Mouse (Mus musculus) brain, embryonic 18.5 days (tissue): Measurements from ENCODE around the gene Inpp5b.
"Not testable (repeated sequence)": the region's sequence is repeated elsewhere in the genome, so short reads cannot be mapped to it uniquely, and the experiment has no call there.

Experiments
- DNase-seq: peaks from one replicate; pipeline ENCODE4 v3.0.0-alpha.2; 2012; ENCODE audit warnings: low read depth, low spot score

Inpp5b gene

GRCm38 (mm10) chr4:124741376-124742343 lies at the start of gene Inpp5b:
Inpp5b (plus strand) TSS chr4:124741850.
- peak; percentile 57 for DNase-seq

GRCm38 (mm10) chr4:124692416-124692861 lies 49.2 kb upstream of the Inpp5b start:
- no peak for DNase-seq

GRCm38 (mm10) chr4:124693135-124693894 lies 48.3 kb upstream of the Inpp5b start, which contains the start of gene Utp11:
Utp11 (minus strand) TSS chr4:124693600.
- peak; percentile 72 for DNase-seq

GRCm38 (mm10) chr4:124694572-124694971 lies 47.1 kb upstream of the Inpp5b start:
- no peak for DNase-seq

GRCm38 (mm10) chr4:124695786-124696516 lies 45.7 kb upstream of the Inpp5b start:
- DNase-seq, result no peak

GRCm38 (mm10) chr4:124699791-124700190 lies 41.9 kb upstream of the Inpp5b start:
- DNase-seq, result no peak

GRCm38 (mm10) chr4:124700248-124700971 lies 41.2 kb upstream of the Inpp5b start, which contains the start of gene Fhl3:
Fhl3 (plus strand) TSS chr4:124700701.
- no peak for DNase-seq

GRCm38 (mm10) chr4:124701052-124701845 lies 40.4 kb upstream of the Inpp5b start:
- DNase-seq, result no peak

- no peak for DNase-seq
Observed at GRCm38 (mm10) chr4:124701916-124702315, 39.7 kb upstream of the Inpp5b start.

- no peak for DNase-seq
Observed at GRCm38 (mm10) chr4:124703406-124703805, 38.2 kb upstream of the Inpp5b start.

- no peak for DNase-seq
Observed at GRCm38 (mm10) chr4:124703881-124704796, 37.5 kb upstream of the Inpp5b start.

GRCm38 (mm10) chr4:124704797-124705474 lies 36.7 kb upstream of the Inpp5b start:
- DNase-seq, result no peak

GRCm38 (mm10) chr4:124705661-124706269 lies 35.9 kb upstream of the Inpp5b start:
- no peak for DNase-seq

GRCm38 (mm10) chr4:124707381-124708199 lies 34.1 kb upstream of the Inpp5b start:
- DNase-seq, result not testable (repeated sequence)

GRCm38 (mm10) chr4:124708200-124708517 lies 33.5 kb upstream of the Inpp5b start:
- not testable (repeated sequence) for DNase-seq

GRCm38 (mm10) chr4:124708518-124709477 lies 32.9 kb upstream of the Inpp5b start:
- DNase-seq, result no peak
